Mouse (Mus musculus) limb, embryonic 11.5 days (tissue): ENCODE data around the gene Rhoq. TPM values are rescaled to one million over a fixed set of nuclear protein-coding genes. Genes with fewer than 3 reads are reported as not detected.

Experiments
- ATAC-seq: fragments of 200-750 bp; cut with Nextera tagmentation; 2 replicates; pipeline ENCODE4 v1.8.0; 2017; ENCODE audit warnings: low read depth; ENCODE audit not compliant: insufficient number of reproducible peaks, low FRiP score, low TSS enrichment
- DNase-seq: peaks from one replicate; pipeline ENCODE4 v3.0.0-alpha.2; 2015; ENCODE audit warnings: low spot score
- H3K27ac ChIP-seq: fragments of 300-500 bp; sonication (generic); replicated peaks from 2 replicates; pipeline ENCODE4 v1.5.1; 2014; ENCODE audit warnings: low read depth, mild to moderate bottlenecking, low read length
- H3K27me3 ChIP-seq: fragments of 300-500 bp; sonication (generic); 2 replicates; pipeline ENCODE4 v1.6.1; 2014; ENCODE audit warnings: mild to moderate bottlenecking, low read length, mixed read lengths; ENCODE audit not compliant: control insufficient read depth, insufficient read depth
- H3K36me3 ChIP-seq: fragments of 300-500 bp; sonication (generic); 2 replicates; pipeline ENCODE4 v1.6.1; 2014; ENCODE audit warnings: mild to moderate bottlenecking, low read length, moderate library complexity, mixed read lengths; ENCODE audit not compliant: control insufficient read depth, insufficient read depth
- H3K4me1 ChIP-seq: fragments of 300-500 bp; sonication (generic); 2 replicates; pipeline ENCODE4 v1.6.1; 2014; ENCODE audit warnings: low read length, mixed read lengths; ENCODE audit not compliant: control insufficient read depth, insufficient read depth
- H3K4me2 ChIP-seq: fragments of 300-500 bp; sonication (generic); 2 replicates; pipeline ENCODE4 v1.6.1; 2014; ENCODE audit warnings: low read depth, mild to moderate bottlenecking, moderate library complexity; ENCODE audit not compliant: severe bottlenecking
- H3K4me3 ChIP-seq: fragments of 300-500 bp; sonication (generic); 2 replicates; pipeline ENCODE4 v1.5.1; 2014; ENCODE audit warnings: low read depth, low read length
- H3K9ac ChIP-seq: fragments of 300-500 bp; sonication (generic); 2 replicates; pipeline ENCODE4 v1.6.1; 2014; ENCODE audit warnings: mild to moderate bottlenecking, low read length
- H3K9me3 ChIP-seq: fragments of 300-500 bp; sonication (generic); 2 replicates; pipeline ENCODE4 v1.6.1; 2016; ENCODE audit warnings: low read length; ENCODE audit not compliant: control insufficient read depth
- WGBS: fragments of 180-500 bp; shearing (Covaris S2); extraction: QIAGEN DNeasy Blood & Tissue Kit; methylation state at CpG from one replicate; pipeline ENCODE4 v1.1.7; 2014; 5-methylcytosine and 5-hydroxymethylcytosine counted together
- polyA plus RNA-seq: library from polyadenylated mRNA; unstranded; fragments of >200 nt; fragmentation: Nextera tagmentation; extraction: Ambion mirVana; gene quantifications from 2 replicates; pipeline ENCODE4 v1.2.1, GENCODE M21; 2014

The Rhoq gene
- polyA plus RNA-seq, 1 experiment from 2014 or later, result 17.7 TPM

DNA sequence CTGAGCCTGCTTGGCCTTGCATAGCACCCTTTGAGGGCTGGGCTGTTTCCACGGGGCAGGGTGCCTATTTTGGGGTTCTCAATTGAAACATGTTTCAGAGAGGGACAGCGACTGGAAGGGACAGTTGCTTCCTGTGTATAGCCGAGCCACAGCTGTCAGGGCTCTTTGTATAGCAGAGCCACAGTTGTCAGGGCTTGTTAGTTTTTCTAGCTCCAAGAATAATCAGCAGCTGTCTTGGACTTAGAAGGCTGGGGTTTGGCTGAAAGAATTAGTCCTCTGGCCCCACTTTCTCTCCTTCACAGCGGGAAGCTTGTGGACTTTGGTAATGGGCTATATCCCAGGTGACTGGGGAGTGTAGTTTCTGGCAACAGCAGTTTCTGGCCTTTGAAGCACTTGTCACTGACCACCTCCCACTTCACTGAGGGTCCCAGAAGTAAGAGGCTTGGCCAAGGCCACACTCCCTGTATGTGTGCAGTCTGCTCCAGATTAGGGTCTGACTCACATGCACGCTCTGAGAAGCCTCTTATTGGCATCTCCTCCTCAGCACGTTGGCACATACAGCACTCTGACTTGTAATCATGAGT, 25.8 kb downstream of the Rhoq start:
- Histone ChIP-seq H3K9ac (no peak overlapping the region), H3K27me3 (no peaks in the 10 kb centered on the region), H3K27ac (no peak overlapping the region), H3K9me3 (no peaks in the 10 kb centered on the region), H3K4me3 (no peak overlapping the region), H3K4me2 (no peak overlapping the region), H3K36me3 (no peaks in the 10 kb centered on the region; the same call in 1 of the 2 replicates), H3K4me1 (no peaks in the 10 kb centered on the region)
- ATAC-seq, result no peak
- 78% methylated on average over 6 of the region's 6 CpGs for WGBS
- no peak for DNase-seq

DNA sequence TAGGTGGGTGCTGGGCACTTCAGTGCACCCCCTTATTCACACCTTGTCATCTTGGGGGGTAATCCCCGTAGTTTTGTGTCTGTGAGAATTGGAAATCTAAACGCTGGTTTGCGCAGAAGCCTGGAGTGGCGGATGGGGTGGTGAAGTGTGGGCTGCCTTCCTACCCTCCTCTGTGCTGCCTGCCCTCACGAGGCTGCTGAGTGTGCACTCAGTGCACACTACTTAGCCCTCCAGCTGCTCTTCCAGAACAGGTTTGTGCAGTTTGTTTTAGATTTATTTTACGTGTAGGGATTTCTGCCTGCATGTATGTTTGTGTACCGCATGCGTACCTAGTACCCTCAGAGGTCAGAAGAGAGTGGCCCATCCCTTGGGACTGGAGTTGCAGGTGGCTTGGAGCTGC, 28.4 kb downstream of the Rhoq start:
- WGBS, result 94% methylated on average over 8 of the region's 8 CpGs
- Histone ChIP-seq H3K4me2 (no peak overlapping the region), H3K4me3 (no peak overlapping the region), H3K36me3 (no peaks in the 10 kb centered on the region), H3K4me1 (no peaks in the 10 kb centered on the region), H3K27me3 (no peaks in the 10 kb centered on the region), H3K9me3 (no peaks in the 10 kb centered on the region), H3K27ac (no peak overlapping the region), H3K9ac (no peak overlapping the region)
- no peak for ATAC-seq
- no peak for DNase-seq

DNA sequence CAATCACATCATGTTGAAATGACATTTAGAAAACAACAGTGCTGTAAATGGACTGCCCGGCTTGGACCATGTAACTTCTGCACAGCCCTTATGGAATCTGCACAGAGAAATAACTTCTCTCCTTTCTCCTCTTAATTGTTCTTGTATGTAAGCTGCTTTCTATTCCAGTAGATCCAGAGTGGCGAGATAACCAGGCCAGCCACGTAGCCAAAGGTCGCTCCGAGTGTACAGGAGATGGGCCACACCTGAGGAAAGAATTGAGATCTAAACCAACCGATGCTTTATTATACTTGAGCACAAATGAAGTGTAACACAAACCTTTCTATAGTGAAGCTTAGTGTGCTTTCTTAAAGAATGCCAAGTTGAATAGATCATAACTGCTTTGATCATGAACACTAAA, 34.4 kb downstream of the Rhoq start:
- no peak overlapping the region for H3K27ac ChIP-seq
- DNase-seq, result no peak
- 93% methylated on average over 6 of the region's 6 CpGs for WGBS

DNA sequence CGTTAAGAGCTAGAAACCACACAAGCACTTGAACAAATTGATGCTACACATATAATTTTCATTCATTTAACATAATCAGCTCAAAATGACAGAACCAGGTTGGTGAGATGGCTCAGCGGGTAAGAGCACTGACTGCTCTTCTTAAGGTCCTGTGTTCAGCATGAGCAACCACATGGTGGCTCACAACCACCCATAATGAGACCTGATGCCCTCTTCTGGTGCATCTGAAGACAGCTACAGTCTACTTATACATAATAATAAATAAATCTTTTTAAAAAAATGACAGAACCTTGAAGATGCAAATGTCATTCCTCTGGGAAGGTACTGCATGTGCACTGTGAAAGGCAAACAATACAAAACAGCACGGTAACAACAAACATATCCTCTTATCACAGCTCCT, 46.1 kb downstream of the Rhoq start:
- Histone ChIP-seq H3K27ac (no peak overlapping the region), H3K4me2 (no peak overlapping the region), H3K4me3 (no peak overlapping the region), H3K27me3 (no peaks in the 10 kb centered on the region), H3K36me3 (peaks cover 3% of the 10 kb centered on the region; the same call in 1 of the 2 replicates), H3K9me3 (no peaks in the 10 kb centered on the region), H3K4me1 (no peaks in the 10 kb centered on the region), H3K9ac (no peak overlapping the region)
- ATAC-seq (no peak), DNase-seq (no peak)
- 92% methylated on average over 3 of the region's 3 CpGs for WGBS

More for the DNA sequence above, 34.4 kb downstream of the Rhoq start:
- ATAC-seq, result no peak
- no peak overlapping the region for H3K4me3 ChIP-seq
- no peak overlapping the region for H3K9ac ChIP-seq
- no peaks in the 10 kb centered on the region for H3K9me3 ChIP-seq
- no peaks in the 10 kb centered on the region for H3K4me1 ChIP-seq
- H3K27me3 ChIP-seq, result no peaks in the 10 kb centered on the region
- H3K4me2 ChIP-seq, result no peak overlapping the region
- H3K36me3 ChIP-seq, result peaks cover 3% of the 10 kb centered on the region; the same call in 1 of the 2 replicates

DNA sequence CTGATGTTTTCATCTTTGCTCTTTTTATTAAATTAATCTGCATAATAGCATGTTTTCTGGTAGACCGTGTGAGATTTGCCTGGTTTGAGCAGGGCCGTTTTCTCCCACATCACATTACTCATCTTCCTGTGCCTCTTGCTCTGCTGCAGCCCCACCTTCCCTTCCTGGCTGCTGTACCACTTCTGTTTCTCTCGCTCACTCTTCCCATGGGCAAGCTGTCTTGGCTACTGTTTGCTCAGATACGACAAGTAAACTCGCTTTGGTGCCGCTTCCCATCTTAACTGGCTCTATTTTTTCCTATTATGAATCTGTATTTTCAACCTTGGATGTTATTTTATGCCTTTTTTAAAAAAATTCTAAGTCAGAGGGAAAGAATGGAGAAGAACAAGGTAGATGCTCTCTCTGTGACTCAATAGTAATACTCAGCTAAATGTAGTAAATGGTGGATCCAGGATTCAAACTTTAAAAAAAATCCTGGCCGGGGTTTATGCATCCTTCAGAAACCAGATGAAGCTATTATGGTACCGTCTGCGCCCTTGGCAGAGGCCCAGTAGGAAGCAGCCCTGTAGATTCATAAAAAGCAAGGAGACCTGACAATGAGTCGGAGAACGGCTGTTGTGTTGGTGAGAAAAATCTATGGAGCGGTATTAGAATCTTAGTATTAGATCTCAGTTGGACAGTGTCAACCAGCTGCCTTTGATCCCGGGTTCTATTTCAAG, 48.6 kb downstream of the Rhoq start:
- no peak overlapping the region for H3K27ac ChIP-seq
- no peak overlapping the region for H3K4me3 ChIP-seq
- H3K27me3 ChIP-seq, result no peaks in the 10 kb centered on the region
- no peaks in the 10 kb centered on the region; the same call in 1 of the 2 replicates for H3K36me3 ChIP-seq
- H3K4me2 ChIP-seq, result no peak overlapping the region
- H3K4me1 ChIP-seq, result no peaks in the 10 kb centered on the region
- no peaks in the 10 kb centered on the region for H3K9me3 ChIP-seq
- DNase-seq (no peak), ATAC-seq (no peak)
- no peak overlapping the region for H3K9ac ChIP-seq
- WGBS, result 95% methylated on average over 13 of the region's 13 CpGs

DNA sequence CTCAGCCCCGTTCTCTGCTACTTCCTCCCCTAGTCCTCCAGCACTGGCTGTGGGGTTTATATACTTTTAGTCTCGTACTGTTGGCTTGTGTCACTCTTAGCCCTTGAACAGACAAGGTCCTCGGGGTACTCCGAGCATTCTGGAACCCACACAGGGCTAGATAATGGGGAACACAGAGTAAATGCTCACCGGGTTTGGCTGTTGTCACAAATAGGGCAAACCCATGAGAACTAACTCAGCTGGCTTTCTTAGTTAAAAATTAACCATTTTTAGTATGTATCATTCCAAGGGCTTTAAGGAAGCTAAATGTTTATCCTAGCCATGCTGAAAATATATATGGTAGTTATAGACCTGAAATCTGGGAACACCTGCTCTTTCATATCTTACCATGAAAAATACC, 56.8 kb downstream of the Rhoq start:
- no peaks in the 10 kb centered on the region for H3K9me3 ChIP-seq
- H3K4me3 ChIP-seq, result no peak overlapping the region
- 91% methylated on average over 5 of the region's 5 CpGs for WGBS
- DNase-seq (no peak), ATAC-seq (no peak)
- no peaks in the 10 kb centered on the region; the same call in 1 of the 2 replicates for H3K36me3 ChIP-seq
- H3K27ac ChIP-seq, result no peak overlapping the region
- H3K4me1 ChIP-seq, result no peaks in the 10 kb centered on the region
- no peaks in the 10 kb centered on the region for H3K27me3 ChIP-seq
- H3K4me2 ChIP-seq, result no peak overlapping the region
- H3K9ac ChIP-seq, result no peak overlapping the region

DNA sequence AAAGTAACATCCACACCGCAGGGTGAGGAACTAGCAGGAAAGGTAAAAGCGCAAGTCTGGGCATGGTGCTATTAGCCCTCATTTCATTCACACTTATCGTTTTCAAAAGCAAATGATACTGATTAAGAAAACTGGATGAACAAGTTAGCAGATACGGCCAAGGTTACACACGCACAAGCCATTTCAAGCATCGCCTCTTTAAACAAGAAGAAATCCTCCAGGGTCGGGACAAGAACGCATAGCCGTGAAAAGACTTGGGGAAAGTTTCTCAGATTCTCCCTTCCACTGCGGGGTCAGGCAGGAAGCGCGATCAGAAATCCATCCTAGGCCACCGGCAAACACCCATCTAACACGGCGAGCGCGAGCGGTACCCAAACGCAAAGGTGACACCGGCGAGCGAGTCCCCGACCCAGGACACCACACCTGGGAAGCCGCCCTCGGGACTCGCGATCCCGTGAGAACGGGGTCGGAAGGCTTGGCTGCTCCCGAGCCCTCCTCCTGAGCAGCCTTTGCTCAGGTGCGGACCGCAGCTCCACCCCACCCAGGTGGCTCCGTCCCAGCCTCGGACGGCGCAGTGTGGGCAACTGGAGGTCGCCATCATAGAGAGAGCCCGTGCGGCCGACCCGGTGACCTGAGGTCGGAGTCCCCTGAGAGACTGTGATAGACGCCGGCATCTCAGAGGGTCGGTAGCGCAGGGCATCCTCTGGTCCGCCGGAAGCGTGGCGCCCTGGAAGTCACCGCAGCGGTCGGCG, 61.8 kb downstream of the Rhoq start:
- ATAC-seq (peak; percentile 68; the same call in 1 of the 2 replicates), DNase-seq (no peak)
- no peaks in the 10 kb centered on the region; the same call in 1 of the 2 replicates for H3K36me3 ChIP-seq
- WGBS, result under 1% methylated on average over 55 of the region's 55 CpGs
- H3K27ac ChIP-seq, result no peak overlapping the region
- H3K4me3 ChIP-seq, result peak overlapping the region; percentile 78
- peak overlapping the region; percentile 76 for H3K4me2 ChIP-seq
- no peaks in the 10 kb centered on the region for H3K9me3 ChIP-seq
- no peaks in the 10 kb centered on the region for H3K27me3 ChIP-seq
- peak overlapping the region; percentile 65 for H3K9ac ChIP-seq
- no peaks in the 10 kb centered on the region for H3K4me1 ChIP-seq

DNA sequence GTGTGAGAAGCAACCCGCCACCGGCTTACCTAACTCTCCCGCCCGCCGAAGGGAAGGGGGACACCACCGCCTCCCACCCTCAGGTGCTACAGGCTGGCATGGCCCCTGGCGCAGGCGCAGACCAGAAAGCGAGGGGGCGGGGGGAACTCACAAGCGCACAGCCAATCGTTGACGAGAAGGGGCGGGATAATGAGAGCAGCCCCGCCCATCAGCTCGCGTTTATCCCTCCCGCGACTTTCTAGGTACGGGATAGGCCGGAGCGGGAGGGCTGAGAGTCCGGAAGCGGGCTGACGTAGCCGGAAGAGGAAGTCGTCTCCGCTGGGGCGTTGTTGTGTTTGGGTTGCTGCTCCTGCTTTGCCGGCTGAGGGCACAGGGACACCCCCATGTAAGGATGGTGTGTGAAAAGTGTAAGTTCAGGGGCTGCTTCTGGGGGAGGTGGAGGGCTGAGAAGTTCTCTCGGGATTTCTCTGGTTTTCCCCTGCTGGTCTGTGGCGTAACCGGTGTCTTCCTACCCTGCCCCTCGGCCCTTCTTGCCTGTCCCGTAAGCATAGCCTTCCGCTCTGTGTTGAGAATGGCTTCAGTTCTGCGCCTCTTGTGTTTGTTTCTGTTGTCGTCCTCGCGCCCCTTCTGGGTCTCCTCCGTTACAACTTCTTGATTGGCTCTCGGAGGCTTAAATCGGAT, 62.5 kb downstream of the Rhoq start, which contains the start of the genes Pigf and Cript:
TSS of gene Pigf (minus strand) at position 138 of the 681 bp plus-strand sequence.
TSS of gene Cript (plus strand) at position 282 of the 681 bp plus-strand sequence.
- Histone ChIP-seq H3K27ac (no peak within 1 kb of the TSS), H3K9me3 (no peaks in the 10 kb centered on the region), H3K27me3 (no peaks in the 10 kb centered on the region), H3K4me3 (peak within 1 kb of the TSS; percentile 78), H3K4me1 (no peaks in the 10 kb centered on the region), H3K36me3 (no peaks in the 10 kb centered on the region; the same call in 1 of the 2 replicates), H3K4me2 (peak within 1 kb of the TSS; percentile 76), H3K9ac (peak within 1 kb of the TSS; percentile 65)
- DNase-seq (peak; percentile 98), ATAC-seq (peak; percentile 99)
- under 1% methylated on average over 43 of the region's 43 CpGs for WGBS
